Mouse (Mus musculus) testis, adult 2 months (tissue): ENCODE measurements around the gene Wdr95.

Source experiments
- CTCF ChIP-seq: fragments of 200-500 bp; IDR thresholded peaks from 2 replicates; pipeline ENCODE4 v1.5.1; 2012; ENCODE audit warnings: low read depth, mild to moderate bottlenecking, inconsistent platforms, low read length, moderate library complexity; ENCODE audit not compliant: control insufficient read depth, insufficient read depth, insufficient replicate concordance
- POLR2A ChIP-seq: fragments of 200-500 bp; IDR thresholded peaks from 2 replicates; pipeline ENCODE4 v1.6.1; 2012; ENCODE audit warnings: low read depth, mild to moderate bottlenecking, inconsistent platforms, low read length, moderate library complexity; ENCODE audit not compliant: control insufficient read depth

DNA sequence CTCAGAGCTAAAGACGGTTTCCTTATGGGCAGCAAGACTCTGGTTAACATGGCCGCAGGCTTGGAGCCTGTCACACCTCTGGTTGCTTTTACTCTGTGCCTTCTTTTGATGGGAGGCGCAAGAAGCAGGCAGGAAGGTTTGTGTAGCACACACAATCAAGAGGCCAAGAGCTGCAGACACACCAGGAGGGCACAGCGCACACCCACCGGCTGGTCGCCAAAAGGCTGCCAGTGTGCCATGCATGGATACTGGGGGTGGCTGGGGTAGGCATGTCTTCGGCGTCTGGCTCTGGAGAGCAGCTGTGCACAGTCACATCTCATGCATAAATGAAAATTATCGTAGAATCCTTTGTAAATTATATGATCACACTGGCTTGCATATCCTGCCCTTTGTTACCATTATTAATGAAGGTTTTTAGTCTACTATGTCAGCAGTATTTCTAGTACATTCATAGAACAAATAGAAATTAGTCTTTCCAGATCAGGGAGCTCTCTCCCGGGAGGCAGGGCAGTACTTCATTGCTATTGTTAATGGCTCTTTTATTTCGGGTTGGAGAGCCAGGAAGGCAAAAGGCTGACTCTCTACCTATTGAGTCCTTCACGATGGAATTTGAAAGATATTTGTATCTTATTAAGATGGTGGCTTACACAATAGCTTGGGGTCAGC is 31.9 kb upstream of the Wdr95 start:
- TF ChIP-seq CTCF (no peak), POLR2A (no peak)
